Mouse (Mus musculus) liver, embryonic 14.5 days (tissue): ENCODE results near the gene Atp13a4.

Experiments
- CTCF ChIP-seq: IDR thresholded peaks from 2 replicates; pipeline ENCODE4 v1.5.1; 2016; ENCODE audit warnings: antibody characterized with exemption, low read depth, control low read depth
- EP300 ChIP-seq: IDR thresholded peaks from 2 replicates; pipeline ENCODE4 v1.6.1; 2016; ENCODE audit warnings: antibody characterized with exemption, low read depth

DNA sequence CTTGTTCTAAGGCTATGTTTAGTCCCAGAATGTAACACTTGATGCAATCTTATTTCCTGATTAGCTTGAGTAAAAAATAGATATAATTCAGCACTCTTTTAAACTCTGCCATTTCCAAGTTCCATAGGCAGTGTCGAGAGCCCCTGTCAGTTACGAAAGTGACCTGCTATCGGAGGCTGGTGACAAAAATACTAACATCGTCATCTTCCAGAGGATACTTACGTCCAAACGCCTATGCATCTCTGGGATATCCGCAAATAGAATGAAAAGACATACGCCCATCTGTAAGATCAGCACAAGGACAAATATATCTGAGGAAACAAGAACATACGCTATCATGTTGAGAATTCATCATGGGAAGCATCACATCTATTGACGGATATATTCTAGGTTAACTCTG lies 137.3 kb downstream of the Atp13a4 start:
- TF ChIP-seq CTCF, result no peak
- no peak for TF ChIP-seq EP300
